Comparison of ENCODE assay signal across 17 mouse cellular contexts in genomic region chr12:53664084-53664483, GRCm38 (mm10).
DNase-seq lines count a peak whose midpoint lies in the region; ATAC-seq and TF ChIP-seq lines count a peak whose summit lies in the region.
"Had no signal": no experiment of that assay in that cellular context is flagged by ENCODE, and none has a peak within 500 bp of the region (broad histone marks: within the 10 kb centered on the region; RNA-seq: fewer than 3 reads in every experiment).

No protein-coding gene starts in this region.

- H3K9ac ChIP-seq in heart, adult 2 months (ENCODE audit: low read depth, low read length), result no peak overlapping the region
- H3K9ac ChIP-seq in midbrain, postnatal 0 days (replicated peaks; ENCODE audit: low read length, poor library complexity, severe bottlenecking), result no peak overlapping the region
- no peak overlapping the region for H3K9ac ChIP-seq in limb, embryonic 11.5 days (ENCODE audit: low read length)
- H3K9ac ChIP-seq in neural tube, embryonic 14.5 days (replicated peaks; ENCODE audit: low read depth, low read length), result no peak overlapping the region
- H3K9ac ChIP-seq: kidney, embryonic 15.5 days; limb, embryonic 15.5 days had no signal

- TF ChIP-seq POLR2A in heart, adult 2 months (IDR thresholded peaks at IDR 0.05; ENCODE audit: insufficient read depth, low read depth, low read length), result no peak

- WGBS in heart, adult 2 months, result 69% methylated on average over 5 of the region's 5 CpGs
- WGBS in midbrain, postnatal 0 days, result 65% methylated on average over 5 of the region's 5 CpGs
- WGBS in midbrain, embryonic 10.5 days, result 81% methylated on average over 5 of the region's 5 CpGs
- 21% methylated on average over 5 of the region's 5 CpGs for WGBS in limb, embryonic 11.5 days
- 17% methylated on average over 5 of the region's 5 CpGs for WGBS in neural tube, embryonic 14.5 days

- H3K4me3 ChIP-seq in heart, adult 2 months, result no peak overlapping the region
- H3K4me3 ChIP-seq in midbrain, postnatal 0 days (ENCODE audit: low read depth, low read length), result no peak overlapping the region
- H3K4me3 ChIP-seq in midbrain, embryonic 10.5 days, result no peak overlapping the region
- H3K4me3 ChIP-seq in limb, embryonic 11.5 days (ENCODE audit: low read depth, low read length), result no peak overlapping the region
- H3K4me3 ChIP-seq in neural tube, embryonic 14.5 days (ENCODE audit: low read depth, low read length), result no peak overlapping the region
- H3K4me3 ChIP-seq: gastrocnemius, adult 2 months; kidney, embryonic 15.5 days; limb, embryonic 15.5 days had no signal

- no peaks in the 10 kb centered on the region for H3K9me3 ChIP-seq in midbrain, postnatal 0 days (ENCODE audit: low read length)
- H3K9me3 ChIP-seq in midbrain, embryonic 10.5 days (replicated peaks), result no peaks in the 10 kb centered on the region
- no peaks in the 10 kb centered on the region for H3K9me3 ChIP-seq in limb, embryonic 11.5 days (ENCODE audit: control insufficient read depth, low read length)
- H3K9me3 ChIP-seq in neural tube, embryonic 14.5 days (ENCODE audit: control insufficient read depth, low read length), result no peaks in the 10 kb centered on the region
- H3K9me3 ChIP-seq: kidney, embryonic 15.5 days; limb, embryonic 15.5 days had no signal

- peak; percentile 23 for DNase-seq in heart, adult 11 months
- no peak for DNase-seq in heart, adult 2 months
- peak; percentile 33 for DNase-seq in midbrain, postnatal 0 days (ENCODE audit: low spot score)
- DNase-seq in midbrain, embryonic 10.5 days (ENCODE audit: low spot score), result no peak
- DNase-seq in limb, embryonic 11.5 days (ENCODE audit: low spot score), result peak; percentile 75
- DNase-seq in B cell, adult 2 months, result no peak
- no peak for DNase-seq in ovary, postnatal 14 days (ENCODE audit: low spot score)
- DNase-seq: adrenal gland, postnatal 14 days; cerebellum, adult 11-12 months; gastrocnemius, adult 2 months; heart, postnatal 4 days; thymus, postnatal 36 days had no signal

- no peak overlapping the region for H3K4me2 ChIP-seq in midbrain, postnatal 0 days (ENCODE audit: low read depth, low read length, poor library complexity, severe bottlenecking)
- no peak overlapping the region for H3K4me2 ChIP-seq in limb, embryonic 11.5 days (ENCODE audit: low read depth, severe bottlenecking)
- H3K4me2 ChIP-seq in neural tube, embryonic 14.5 days (ENCODE audit: low read depth, low read length), result no peak overlapping the region
- H3K4me2 ChIP-seq: kidney, embryonic 15.5 days; limb, embryonic 15.5 days had no signal

- no peaks in the 10 kb centered on the region for H3K27me3 ChIP-seq in heart, adult 2 months (ENCODE audit: control insufficient read depth, insufficient read depth, low read length)
- no peaks in the 10 kb centered on the region for H3K27me3 ChIP-seq in midbrain, postnatal 0 days (ENCODE audit: insufficient read depth, low read length)
- no peaks in the 10 kb centered on the region for H3K27me3 ChIP-seq in midbrain, embryonic 10.5 days (ENCODE audit: low read depth, poor library complexity, severe bottlenecking)
- no peaks in the 10 kb centered on the region for H3K27me3 ChIP-seq in limb, embryonic 11.5 days (ENCODE audit: control insufficient read depth, insufficient read depth, low read length)
- no peaks in the 10 kb centered on the region for H3K27me3 ChIP-seq in neural tube, embryonic 14.5 days (ENCODE audit: control insufficient read depth, insufficient read depth, low read length)
- H3K27me3 ChIP-seq: limb, embryonic 15.5 days had no signal

- no peaks in the 10 kb centered on the region for H3K79me2 ChIP-seq in heart, adult 2 months (replicated peaks; ENCODE audit: control insufficient read depth, insufficient read depth, low read length)

- no peak for TF ChIP-seq EP300 in heart, adult 2 months (IDR thresholded peaks at IDR 0.05; ENCODE audit: insufficient read depth, low read depth, low read length)

- H3K4me1 ChIP-seq in heart, adult 2 months (ENCODE audit: control insufficient read depth, insufficient read depth, low read length), result no peaks in the 10 kb centered on the region
- H3K4me1 ChIP-seq in midbrain, postnatal 0 days (ENCODE audit: insufficient read depth, low read length), result no peaks in the 10 kb centered on the region
- H3K4me1 ChIP-seq in midbrain, embryonic 10.5 days, result no peaks in the 10 kb centered on the region
- H3K4me1 ChIP-seq in limb, embryonic 11.5 days (ENCODE audit: control insufficient read depth, insufficient read depth, low read length), result peaks cover 8% of the 10 kb centered on the region; the same call in 1 of the 2 replicates
- H3K4me1 ChIP-seq in neural tube, embryonic 14.5 days (ENCODE audit: control insufficient read depth, insufficient read depth, low read length), result no peaks in the 10 kb centered on the region
- H3K4me1 ChIP-seq: kidney, embryonic 15.5 days; limb, embryonic 15.5 days had no signal

- no peak for ATAC-seq in midbrain, postnatal 0 days (ENCODE audit: low FRiP score)
- ATAC-seq in limb, embryonic 11.5 days (ENCODE audit: insufficient number of reproducible peaks, low FRiP score, low TSS enrichment, low read depth), result peak; percentile 67; the same call in 1 of the 2 replicates
- peak; percentile 58; the same call in 1 of the 2 replicates for ATAC-seq in neural tube, embryonic 14.5 days (ENCODE audit: low read depth)
- ATAC-seq: forebrain, embryonic 14.5 days; intestine, embryonic 16.5 days had no signal

- H3K36me3 ChIP-seq in heart, adult 2 months (ENCODE audit: control insufficient read depth, insufficient read depth, low read length), result no peaks in the 10 kb centered on the region
- H3K36me3 ChIP-seq in midbrain, postnatal 0 days (ENCODE audit: insufficient read depth, low read length), result no peaks in the 10 kb centered on the region
- no peaks in the 10 kb centered on the region for H3K36me3 ChIP-seq in midbrain, embryonic 10.5 days
- H3K36me3 ChIP-seq in limb, embryonic 11.5 days (ENCODE audit: control insufficient read depth, insufficient read depth, low read length), result no peaks in the 10 kb centered on the region
- no peaks in the 10 kb centered on the region for H3K36me3 ChIP-seq in neural tube, embryonic 14.5 days (ENCODE audit: control insufficient read depth, insufficient read depth, low read length)
- H3K36me3 ChIP-seq: kidney, embryonic 15.5 days; limb, embryonic 15.5 days had no signal

- intact Hi-C loops in heart, adult 2 months (cut with DNase I), result no loop called here

- TF ChIP-seq CTCF in heart, adult 2 months (IDR thresholded peaks at IDR 0.05), result no peak
- no peak for TF ChIP-seq CTCF in midbrain, postnatal 0 days (IDR thresholded peaks at IDR 0.05)

- H3K27ac ChIP-seq in heart, adult 2 months, result no peak overlapping the region
- no peak overlapping the region for H3K27ac ChIP-seq in midbrain, postnatal 0 days (ENCODE audit: low read depth, low read length)
- H3K27ac ChIP-seq in midbrain, embryonic 10.5 days (replicated peaks), result no peak overlapping the region
- no peak overlapping the region for H3K27ac ChIP-seq in limb, embryonic 11.5 days (replicated peaks; ENCODE audit: low read depth, low read length)
- H3K27ac ChIP-seq in neural tube, embryonic 14.5 days (ENCODE audit: low read depth, low read length), result no peak overlapping the region
- H3K27ac ChIP-seq: gastrocnemius, adult 2 months; kidney, embryonic 15.5 days; limb, embryonic 15.5 days had no signal

Comparison
In these comparisons a context has a peak if more than half of its experiments do, and no peak if none do; other contexts are left out.
1. DNase-seq: peak in heart, adult 11 months (single experiment), midbrain, postnatal 0 days (single experiment) and limb, embryonic 11.5 days (single experiment); none in heart, adult 2 months (0 of 2), midbrain, embryonic 10.5 days (single experiment), B cell, adult 2 months (0 of 2) and ovary, postnatal 14 days (single experiment).